Mouse (Mus musculus): Measurements from ENCODE around the gene Gm14322. TPM values are rescaled to one million over a fixed set of nuclear protein-coding genes. Genes with fewer than 3 reads are reported as not detected.

Gm14322 gene
- 6.3 and 9.0 TPM in 2 replicates for polyA plus RNA-seq (2015; fragmentation: Nextera tagmentation; extraction: Ambion mirVana)

GRCm38 (mm10) chr2:177758941-177759558, at the start of gene Gm14322:
Gene Gm14322 (plus strand): TSS chr2:177759288.

Other genes starting within 250 kb of the Gm14322 start
- not detected in 2 replicates for gene Gm14406, start 181.1 kb upstream of the Gm14322 start, polyA plus RNA-seq (2015; fragmentation: Nextera tagmentation; extraction: Ambion mirVana)
- gene Gm14325, start 81.0 kb downstream of the Gm14322 start, polyA plus RNA-seq (2015; fragmentation: Nextera tagmentation; extraction: Ambion mirVana), result 62.4 and 115 TPM in 2 replicates
- 11.3 and 23.5 TPM in 2 replicates for gene Gm14327, start 137.8 kb downstream of the Gm14322 start, polyA plus RNA-seq (2015; fragmentation: Nextera tagmentation; extraction: Ambion mirVana)
- not detected in 2 replicates for gene Zfp972, start 166.3 kb downstream of the Gm14322 start, polyA plus RNA-seq (2015; fragmentation: Nextera tagmentation; extraction: Ambion mirVana)
- 27.8 and 48.6 TPM in 2 replicates for gene Gm14326, start 198.0 kb downstream of the Gm14322 start, polyA plus RNA-seq (2015; fragmentation: Nextera tagmentation; extraction: Ambion mirVana)

Measured in adrenal gland, postnatal 0 days (tissue).